ENCODE assay signal across 9 mouse cellular contexts in the genomic region with DNA sequence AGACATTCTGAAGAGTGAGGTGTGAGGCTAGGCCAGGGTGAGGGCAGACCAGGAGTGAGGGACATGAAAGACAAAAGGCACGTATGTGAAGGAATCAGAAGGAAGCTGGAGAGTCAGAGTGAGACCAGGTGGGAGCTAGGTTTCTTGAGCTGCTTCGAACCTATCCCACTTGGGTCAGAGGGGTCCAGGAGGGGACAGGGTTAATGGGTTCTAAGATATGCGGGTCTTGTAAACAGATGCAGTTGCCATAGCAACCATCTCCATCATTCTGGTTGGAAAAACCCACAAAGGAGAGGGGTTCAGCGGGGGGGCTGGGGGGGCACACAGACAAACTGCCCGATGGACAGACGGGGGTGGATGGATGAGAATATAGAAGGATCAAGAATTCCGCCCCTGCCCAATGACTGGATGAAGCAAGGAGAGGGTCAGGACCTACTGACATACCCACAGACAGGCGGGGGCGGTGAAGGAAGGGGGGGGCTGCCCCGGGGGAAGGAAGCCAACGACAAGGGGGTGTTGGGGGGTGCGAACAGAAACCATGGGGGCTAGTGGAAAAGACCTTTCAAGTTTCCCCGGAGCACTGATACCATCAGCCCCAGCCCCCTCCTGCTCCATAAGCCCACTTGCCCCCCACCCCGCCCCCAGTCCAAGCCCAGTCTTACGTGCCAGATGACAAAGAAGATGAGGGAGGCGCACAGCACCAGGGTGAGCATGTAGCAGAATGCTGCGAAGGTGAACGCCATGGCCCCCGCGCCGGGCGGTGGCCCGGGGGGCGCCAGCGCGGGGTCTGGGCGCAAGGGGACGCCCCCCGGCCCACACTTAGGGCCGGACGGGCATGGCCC. TPM values are rescaled to one million over a fixed set of nuclear protein-coding genes. Genes with fewer than 3 reads are reported as not detected.
DNase-seq lines count a peak whose midpoint lies in the region; ATAC-seq and TF ChIP-seq lines count a peak whose summit lies in the region.
"Had no signal": no experiment of that assay in that cellular context is flagged by ENCODE, and none has a peak within 500 bp of the region (broad histone marks: within the 10 kb centered on the region; RNA-seq: fewer than 3 reads in every experiment).

No protein-coding gene starts in this region.

- no peaks in the 10 kb centered on the region for H3K9me3 ChIP-seq in heart, embryonic 10.5 days
- H3K9me3 ChIP-seq in E14TG2a.4 (ENCODE audit: low read length): no peaks in the 10 kb centered on the region
- no peaks in the 10 kb centered on the region for H3K9me3 ChIP-seq in forebrain, embryonic 16.5 days (ENCODE audit: control insufficient read depth, low read length)

- intact Hi-C loops in left cerebral cortex, postnatal 25 days (cut with DNase I): loop anchor here (5.0 kb wide), 1 partner anchor 40 kb away; no protein-coding TSS in a partner anchor

- peak overlapping the region; percentile 71 for H3K4me3 ChIP-seq in heart, embryonic 10.5 days
- H3K4me3 ChIP-seq in E14TG2a.4 (replicated peaks; ENCODE audit: low read length): peak overlapping the region; percentile 86
- peak overlapping the region; percentile 79 for H3K4me3 ChIP-seq in forebrain, embryonic 16.5 days (replicated peaks; ENCODE audit: low read length)

- H3K27ac ChIP-seq in heart, embryonic 10.5 days: peak overlapping the region; percentile 84
- H3K27ac ChIP-seq in forebrain, embryonic 16.5 days (ENCODE audit: low read length): peak overlapping the region; percentile 92

- WGBS in heart, embryonic 10.5 days: 4% methylated on average over 31 of the region's 31 CpGs
- WGBS in forebrain, embryonic 16.5 days: under 1% methylated on average over 23 of the region's 31 CpGs

- H3K4me1 ChIP-seq in heart, embryonic 10.5 days: peaks cover 66% of the 10 kb centered on the region
- peaks cover 84% of the 10 kb centered on the region for H3K4me1 ChIP-seq in E14TG2a.4 (replicated peaks; ENCODE audit: low read depth, low read length)
- H3K4me1 ChIP-seq in forebrain, embryonic 16.5 days (replicated peaks; ENCODE audit: control insufficient read depth, insufficient read depth, low read length): peaks cover 53% of the 10 kb centered on the region

- peak; percentile 13; the same call in 1 of the 2 replicates for ATAC-seq in forebrain, embryonic 16.5 days

- H3K27me3 ChIP-seq in heart, embryonic 10.5 days (ENCODE audit: insufficient read depth, poor library complexity, severe bottlenecking): no peaks in the 10 kb centered on the region; the same call in 1 of the 2 replicates
- peaks cover 30% of the 10 kb centered on the region for H3K27me3 ChIP-seq in E14TG2a.4 (ENCODE audit: insufficient read depth, low read length)
- no peaks in the 10 kb centered on the region for H3K27me3 ChIP-seq in forebrain, embryonic 16.5 days (replicated peaks; ENCODE audit: control insufficient read depth, insufficient read depth, low read length)

- peak overlapping the region; percentile 59 for H3K4me2 ChIP-seq in forebrain, embryonic 16.5 days (ENCODE audit: low read length)

- H3K36me3 ChIP-seq in heart, embryonic 10.5 days: peaks cover 43% of the 10 kb centered on the region
- peaks cover 50% of the 10 kb centered on the region for H3K36me3 ChIP-seq in E14TG2a.4 (ENCODE audit: insufficient read depth, low read length)
- H3K36me3 ChIP-seq in forebrain, embryonic 16.5 days (ENCODE audit: control insufficient read depth, insufficient read depth): peaks cover 11% of the 10 kb centered on the region; the same call in 1 of the 2 replicates

- no peak for TF ChIP-seq CTCF in E14TG2a.4 (conservative IDR thresholded peaks at IDR 0.05; ENCODE audit: low read length)

- H3K9ac ChIP-seq in forebrain, embryonic 16.5 days (replicated peaks; ENCODE audit: low read depth, low read length): peak overlapping the region; percentile 96

- DNase-seq in heart, embryonic 10.5 days (ENCODE audit: low spot score): no peak
- no peak for DNase-seq in heart, adult 8-10 months (ENCODE audit: low spot score)
- peak; percentile 63 for DNase-seq in mesoderm, embryonic 11.5 days (ENCODE audit: low read depth, low spot score)
- DNase-seq in c-Kit-positive CD71-positive TER-119-positive erythroid progenitor cells, embryonic 14.5 days (ENCODE audit: low spot score): no peak
- DNase-seq in left cerebral cortex, postnatal 25 days (ENCODE audit: low spot score in 2 of 2): no peak
- DNase-seq in natural killer cell, adult 2 months (ENCODE audit: low spot score in 2 of 2): no peak

RNA-seq across cellular contexts. Expression of a gene that starts 0.6 kb away (rescaled TPM):
- polyA plus RNA-seq in heart, embryonic 10.5 days (2016; fragmentation: Nextera tagmentation; extraction: Ambion mirVana): 4.6 and 12.7 TPM in 2 replicates
- total RNA-seq in heart, adult 8-10 months (2022): under 1 TPM in 2 of 4 experiments, not detected in 2; 0.19 to 0.27 TPM
- polyA plus RNA-seq in forebrain, embryonic 16.5 days (2015; fragmentation: Nextera tagmentation; extraction: Ambion mirVana): 297 and 347 TPM in 2 replicates
- total RNA-seq in left cerebral cortex, postnatal 25 days (2021): 100 to 1,000 TPM; 274 to 282 TPM

RNA-seq across cellular contexts. Expression of a gene that starts 9.1 kb away (rescaled TPM):
- 261 and 263 TPM in 2 replicates for polyA plus RNA-seq in heart, embryonic 10.5 days (2016; fragmentation: Nextera tagmentation; extraction: Ambion mirVana)
- 100 to 1,000 TPM; 185 to 214 (median 210) TPM for total RNA-seq in heart, adult 8-10 months (2022)
- polyA plus RNA-seq in forebrain, embryonic 16.5 days (2015; fragmentation: Nextera tagmentation; extraction: Ambion mirVana): 239 and 241 TPM in 2 replicates
- total RNA-seq in left cerebral cortex, postnatal 25 days (2021): 100 to 1,000 TPM; 157 to 159 TPM

RNA-seq across cellular contexts. Expression of a gene that starts 9.4 kb away (rescaled TPM):
- polyA plus RNA-seq in heart, embryonic 10.5 days (2016; fragmentation: Nextera tagmentation; extraction: Ambion mirVana): 94.9 and 104 TPM in 2 replicates
- total RNA-seq in heart, adult 8-10 months (2022): 100 to 1,000 TPM; 104 to 113 (median 111) TPM
- 54.0 and 56.0 TPM in 2 replicates for polyA plus RNA-seq in forebrain, embryonic 16.5 days (2015; fragmentation: Nextera tagmentation; extraction: Ambion mirVana)
- total RNA-seq in left cerebral cortex, postnatal 25 days (2021): 10 to 100 TPM; 24.6 to 26.0 TPM

RNA-seq across cellular contexts. Expression of a gene that starts 12.4 kb away (rescaled TPM):
- polyA plus RNA-seq in heart, embryonic 10.5 days (2016; fragmentation: Nextera tagmentation; extraction: Ambion mirVana): 6.4 and 7.6 TPM in 2 replicates
- total RNA-seq in heart, adult 8-10 months (2022): 1 to 10 TPM; 2.1 to 3.9 (median 3.2) TPM
- polyA plus RNA-seq in forebrain, embryonic 16.5 days (2015; fragmentation: Nextera tagmentation; extraction: Ambion mirVana): 8.0 and 15.8 TPM in 2 replicates
- total RNA-seq in left cerebral cortex, postnatal 25 days (2021): 100 to 1,000 TPM; 163 to 164 TPM
- total RNA-seq: hematopoietic stem cell, adult 5-6 weeks had no signal

RNA-seq across cellular contexts. Expression of a gene that starts 20.6 kb away (rescaled TPM):
- polyA plus RNA-seq in heart, embryonic 10.5 days (2016; fragmentation: Nextera tagmentation; extraction: Ambion mirVana): 23.7 and 27.0 TPM in 2 replicates
- 10 to 100 TPM; 52.1 to 60.3 (median 58.6) TPM for total RNA-seq in heart, adult 8-10 months (2022)
- 48.1 and 55.5 TPM in 2 replicates for polyA plus RNA-seq in forebrain, embryonic 16.5 days (2015; fragmentation: Nextera tagmentation; extraction: Ambion mirVana)
- total RNA-seq in left cerebral cortex, postnatal 25 days (2021): 100 to 1,000 TPM; 245 to 251 TPM

Comparison
In these comparisons a context has a peak if more than half of its experiments do, and no peak if none do; other contexts are left out.
1. RNA of a gene that starts 0.6 kb away (total RNA-seq): 274 to 282 TPM in left cerebral cortex, postnatal 25 days; 0.19 to 0.27 TPM in heart, adult 8-10 months; every median in the first group is over 100 times any median in the second.
2. Peak in every context shown above with its lines, with median percentiles within 50 percentile points of each other: H3K4me3 ChIP-seq.